Mouse (Mus musculus) forebrain, postnatal 0 days (tissue): ENCODE results near the gene Olfr463. TPM values are rescaled to one million over a fixed set of nuclear protein-coding genes. Genes with fewer than 3 reads are reported as not detected.

Source experiments
- ATAC-seq: fragments of 200-750 bp; cut with Nextera tagmentation; 2 replicates; pipeline ENCODE4 v1.8.0; 2017; ENCODE audit warnings: mild to moderate bottlenecking, moderate library complexity
- DNase-seq: peaks from one replicate; pipeline ENCODE4 v3.0.0-alpha.2; 2015
- H3K27ac ChIP-seq: fragments of 300-500 bp; sonication (generic); 2 replicates; pipeline ENCODE4 v1.5.1; 2014; ENCODE audit warnings: low read depth, mild to moderate bottlenecking, antibody characterized with exemption, low read length, moderate library complexity, mixed read lengths
- H3K27me3 ChIP-seq: fragments of 300-500 bp; sonication (generic); 2 replicates; pipeline ENCODE4 v1.6.1; 2014; ENCODE audit warnings: mild to moderate bottlenecking, low read length, mixed read lengths; ENCODE audit not compliant: insufficient read depth
- H3K36me3 ChIP-seq: fragments of 300-500 bp; sonication (generic); 2 replicates; pipeline ENCODE4 v1.6.1; 2014; ENCODE audit warnings: mild to moderate bottlenecking, moderate library complexity; ENCODE audit not compliant: insufficient read depth
- H3K4me1 ChIP-seq: fragments of 300-500 bp; sonication (generic); 2 replicates; pipeline ENCODE4 v1.6.1; 2014; ENCODE audit warnings: antibody characterized with exemption; ENCODE audit not compliant: insufficient read depth
- H3K4me2 ChIP-seq: fragments of 300-500 bp; sonication (generic); 2 replicates; pipeline ENCODE4 v1.6.1; 2014; ENCODE audit warnings: low read depth, mild to moderate bottlenecking, moderate library complexity
- H3K4me3 ChIP-seq: fragments of 300-500 bp; sonication (generic); 2 replicates; pipeline ENCODE4 v1.5.1; 2014; ENCODE audit warnings: low read depth, low read length, mixed read lengths
- H3K9ac ChIP-seq: fragments of 300-500 bp; sonication (generic); 2 replicates; pipeline ENCODE4 v1.6.1; 2014; ENCODE audit warnings: mild to moderate bottlenecking
- H3K9me3 ChIP-seq: fragments of 300-500 bp; sonication (generic); 2 replicates; pipeline ENCODE4 v1.6.1; 2016; ENCODE audit warnings: low read length
- CTCF ChIP-seq: sonication (generic); IDR thresholded peaks from 2 replicates; pipeline ENCODE4 v1.5.1; 2016; ENCODE audit warnings: antibody characterized with exemption, control low read depth, low read depth
- WGBS: fragments of 180-500 bp; shearing (Covaris S2); extraction: QIAGEN DNeasy Blood & Tissue Kit; methylation state at CpG from one replicate; pipeline ENCODE4 v1.1.7; 2014; 5-methylcytosine and 5-hydroxymethylcytosine counted together
- polyA plus RNA-seq: library from polyadenylated mRNA; unstranded; fragments of >200 nt; fragmentation: Nextera tagmentation; extraction: Ambion mirVana; gene quantifications from 2 replicates; pipeline ENCODE4 v1.2.1, GENCODE M21; 2015
- total RNA-seq: library from RNA; depleted of rRNA; stranded (reverse); fragments of >200 nt; gene quantifications from 2 replicates; pipeline ENCODE4 v1.2.3, GENCODE M21; 2014; rRNA removed

Gene Olfr463
- not detected in 2 replicates for total RNA-seq
- not detected in 2 replicates for polyA plus RNA-seq

DNA sequence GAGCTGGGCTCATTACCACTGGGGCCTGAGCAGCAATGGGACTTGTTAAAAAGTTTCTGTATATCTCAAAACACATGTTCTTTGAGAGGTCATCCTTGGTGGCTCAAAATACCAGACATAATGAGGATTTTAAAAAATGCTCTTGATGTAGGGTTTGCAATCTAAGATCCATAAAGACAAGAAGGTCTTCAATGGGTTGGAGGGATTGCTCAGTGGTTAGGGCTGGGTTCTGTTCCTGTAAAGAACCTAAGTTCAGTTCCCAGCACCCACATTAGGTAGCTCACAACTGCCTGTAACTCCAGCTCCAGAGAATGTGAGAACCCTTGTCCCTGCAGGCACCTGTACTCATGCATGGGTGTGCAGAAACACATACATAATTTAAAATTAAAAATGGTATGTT, at the start of gene Olfr463:
Gene Olfr463, minus strand, starts transcription at position 101 of the 400 bp plus-strand sequence.
- Histone ChIP-seq H3K4me1 (no peaks in the 10 kb centered on the region), H3K36me3 (no peaks in the 10 kb centered on the region), H3K4me2 (no peak within 1 kb of the TSS), H3K9ac (no peak within 1 kb of the TSS), H3K4me3 (no peak within 1 kb of the TSS), H3K27ac (no peak within 1 kb of the TSS), H3K9me3 (no peaks in the 10 kb centered on the region), H3K27me3 (no peaks in the 10 kb centered on the region)
- TF ChIP-seq CTCF = no peak
- ATAC-seq (no peak), DNase-seq (no peak)

DNA sequence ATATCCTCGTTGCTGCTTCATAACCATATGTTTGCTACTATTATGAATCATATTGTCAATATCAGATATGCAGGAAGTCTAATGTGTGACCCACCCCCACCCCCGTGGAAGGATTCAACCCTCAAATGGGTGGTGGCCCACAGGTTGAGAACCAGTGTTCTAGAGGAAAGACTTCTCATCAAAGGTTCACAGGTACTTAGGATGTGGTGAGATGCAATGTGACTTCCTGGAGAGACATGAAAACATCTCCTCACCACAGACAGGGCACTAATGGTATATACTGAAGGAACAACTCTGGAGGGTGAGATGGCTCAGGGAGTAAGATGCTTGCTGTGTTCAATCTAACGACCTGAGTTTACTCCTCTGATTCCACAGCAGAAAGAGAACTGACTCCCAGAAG, 38.3 kb upstream of the Olfr463 start:
- Histone ChIP-seq H3K9me3 (no peaks in the 10 kb centered on the region), H3K27me3 (no peaks in the 10 kb centered on the region), H3K36me3 (no peaks in the 10 kb centered on the region), H3K4me2 (no peak overlapping the region), H3K4me1 (no peaks in the 10 kb centered on the region), H3K9ac (no peak overlapping the region), H3K4me3 (no peak overlapping the region), H3K27ac (no peak overlapping the region)
- no peak for TF ChIP-seq CTCF
- no peak for DNase-seq
- ATAC-seq = no peak
- 76% methylated on average over 3 of the region's 3 CpGs for WGBS

DNA sequence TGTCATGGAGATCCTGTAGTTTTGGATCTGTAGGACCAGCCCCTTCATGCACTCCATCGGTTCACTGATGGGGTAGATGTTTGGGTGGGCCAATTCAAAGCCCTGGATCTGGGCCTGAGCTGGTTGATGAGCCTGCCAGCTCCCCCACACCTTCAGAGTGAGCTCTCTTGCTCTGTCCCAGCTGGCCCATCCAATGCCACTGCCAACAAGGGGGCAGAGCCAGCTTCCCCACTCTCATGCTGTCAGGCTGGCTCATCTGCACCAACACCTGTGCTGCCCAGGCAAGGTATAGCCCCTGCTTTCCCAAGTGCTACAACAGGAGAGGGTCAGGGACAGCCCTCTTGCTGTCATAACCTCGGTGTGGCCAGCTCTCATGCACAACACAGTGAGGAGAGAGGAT, 36.5 kb upstream of the Olfr463 start:
- no peak overlapping the region for H3K9ac ChIP-seq
- no peak for ATAC-seq
- WGBS = 89% methylated on average over 2 of the region's 2 CpGs

DNA sequence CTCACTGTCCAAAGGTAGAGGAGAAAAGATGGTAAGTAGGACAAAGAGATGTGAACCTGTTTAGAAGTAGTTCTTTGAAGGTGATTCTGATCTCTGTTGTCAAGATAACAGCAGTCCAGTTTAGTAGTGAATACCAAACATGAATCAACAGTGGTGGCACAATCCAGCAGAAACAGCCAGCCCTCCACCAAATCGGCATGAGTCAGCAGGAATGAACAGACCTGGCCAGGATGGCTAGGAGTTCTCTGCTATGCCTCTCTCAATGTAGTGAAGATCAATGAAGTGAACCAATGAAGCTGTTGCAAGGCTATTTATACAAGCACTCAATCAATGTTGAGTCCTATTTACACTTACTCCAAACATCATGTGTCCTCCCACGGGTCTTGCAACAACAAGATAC, 33.2 kb upstream of the Olfr463 start:
- H3K36me3 ChIP-seq = no peaks in the 10 kb centered on the region
- TF ChIP-seq CTCF = no peak
- 81% methylated on average over 2 of the region's 2 CpGs for WGBS
- DNase-seq (no peak), ATAC-seq (no peak)
- H3K9me3 ChIP-seq = no peaks in the 10 kb centered on the region
- H3K9ac ChIP-seq = no peak overlapping the region
- H3K4me2 ChIP-seq = no peak overlapping the region
- no peaks in the 10 kb centered on the region for H3K4me1 ChIP-seq
- no peak overlapping the region for H3K27ac ChIP-seq
- no peak overlapping the region for H3K4me3 ChIP-seq
- no peaks in the 10 kb centered on the region for H3K27me3 ChIP-seq

More for the DNA sequence above, 36.5 kb upstream of the Olfr463 start:
- DNase-seq = no peak
- H3K9me3 ChIP-seq = no peaks in the 10 kb centered on the region
- H3K27me3 ChIP-seq = no peaks in the 10 kb centered on the region
- H3K36me3 ChIP-seq = no peaks in the 10 kb centered on the region
- no peak overlapping the region for H3K27ac ChIP-seq
- no peak overlapping the region for H3K4me2 ChIP-seq
- no peaks in the 10 kb centered on the region for H3K4me1 ChIP-seq
- TF ChIP-seq CTCF = no peak
- no peak overlapping the region for H3K4me3 ChIP-seq

DNA sequence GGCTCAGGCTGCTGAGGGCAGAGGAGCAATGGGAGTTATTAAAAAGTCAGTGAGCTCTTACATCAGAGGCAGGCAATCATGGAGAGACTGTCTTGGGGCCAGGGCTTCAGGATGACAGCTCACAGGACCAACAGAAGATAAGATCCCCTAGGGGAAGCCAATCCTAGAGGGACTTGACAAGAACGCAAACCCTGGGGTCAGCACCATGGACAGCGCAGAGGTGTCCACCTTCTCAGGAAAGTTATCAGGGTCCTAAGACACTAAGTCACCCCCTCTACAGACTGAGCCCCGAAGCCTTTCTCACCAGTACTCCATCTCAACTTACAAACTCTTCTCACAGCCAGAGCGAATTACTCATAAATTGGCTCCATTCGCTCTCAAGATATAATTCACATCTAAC, 23.8 kb upstream of the Olfr463 start, which contains the start of gene Olfr464:
Gene Olfr464, minus strand, starts transcription at position 2 of the 400 bp plus-strand sequence.
- H3K4me1 ChIP-seq = no peaks in the 10 kb centered on the region
- H3K27ac ChIP-seq = no peak within 1 kb of the TSS
- no peak within 1 kb of the TSS for H3K4me2 ChIP-seq
- H3K9me3 ChIP-seq = peaks cover 4% of the 10 kb centered on the region; the same call in 1 of the 2 replicates
- H3K27me3 ChIP-seq = no peaks in the 10 kb centered on the region
- no peaks in the 10 kb centered on the region for H3K36me3 ChIP-seq
- ATAC-seq (no peak), DNase-seq (no peak)
- 41% methylated on average over 5 of the region's 5 CpGs for WGBS
- H3K4me3 ChIP-seq = no peak within 1 kb of the TSS
- no peak within 1 kb of the TSS for H3K9ac ChIP-seq
- TF ChIP-seq CTCF = no peak

DNA sequence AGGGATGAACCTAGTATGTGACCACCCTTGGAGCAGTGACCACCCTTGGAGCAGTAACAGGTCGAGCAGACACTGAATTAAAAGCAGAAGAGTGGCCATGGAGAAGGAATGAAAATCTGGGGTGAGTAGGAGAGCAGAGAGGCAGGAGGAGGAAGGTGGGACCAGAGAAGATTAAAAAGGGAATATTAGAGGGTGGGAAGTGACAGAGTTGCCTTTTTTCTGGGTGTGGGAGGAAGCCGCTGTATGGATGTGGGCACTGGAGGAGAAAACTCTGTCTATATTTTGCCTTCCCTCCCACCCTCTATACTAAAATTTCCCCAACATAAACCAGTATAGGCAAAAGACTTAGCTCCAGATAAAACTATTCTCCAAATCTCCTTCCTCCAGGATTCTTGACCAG, 23.1 kb upstream of the Olfr463 start:
- Histone ChIP-seq H3K4me2 (no peak overlapping the region), H3K9me3 (peaks cover 4% of the 10 kb centered on the region; the same call in 1 of the 2 replicates), H3K4me1 (no peaks in the 10 kb centered on the region), H3K27ac (no peak overlapping the region), H3K27me3 (no peaks in the 10 kb centered on the region), H3K9ac (no peak overlapping the region), H3K4me3 (no peak overlapping the region), H3K36me3 (no peaks in the 10 kb centered on the region)
- no peak for DNase-seq
- ATAC-seq = no peak
- 64% methylated on average over 2 of the region's 2 CpGs for WGBS
- no peak for TF ChIP-seq CTCF

DNA sequence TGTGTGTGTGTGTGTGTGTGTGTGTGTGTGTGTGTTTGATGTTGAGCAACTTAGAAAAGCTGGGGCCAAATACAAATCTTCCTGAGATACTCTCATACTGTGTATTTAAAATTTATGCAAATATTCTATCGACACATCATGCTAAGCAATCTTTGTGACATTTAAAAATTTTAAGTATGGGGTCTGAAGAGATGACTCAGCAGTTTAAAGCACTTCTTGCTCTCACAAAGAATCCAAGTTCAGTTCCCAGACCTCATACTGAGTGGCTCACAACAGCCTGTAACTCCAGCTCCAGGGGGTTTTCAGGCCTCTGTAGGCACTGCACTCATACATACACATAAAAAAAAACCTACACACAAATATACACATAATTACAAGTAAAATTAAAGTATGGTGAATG, 18.8 kb upstream of the Olfr463 start:
- WGBS = 75% methylated on average over 1 of the region's 1 CpGs
- Histone ChIP-seq H3K4me2 (no peak overlapping the region), H3K9me3 (no peaks in the 10 kb centered on the region), H3K27me3 (no peaks in the 10 kb centered on the region), H3K4me1 (no peaks in the 10 kb centered on the region), H3K27ac (no peak overlapping the region), H3K36me3 (no peaks in the 10 kb centered on the region), H3K9ac (no peak overlapping the region), H3K4me3 (no peak overlapping the region)
- ATAC-seq = no peak
- DNase-seq = no peak
- no peak for TF ChIP-seq CTCF
